Mouse (Mus musculus) spleen, adult 2 months (tissue): ENCODE data around the gene Itgax.

Experiments used
- CTCF ChIP-seq: fragments of 200-500 bp; IDR thresholded peaks from 2 replicates; pipeline ENCODE4 v1.5.1; 2011; ENCODE audit warnings: mild to moderate bottlenecking, inconsistent platforms; ENCODE audit not compliant: insufficient read depth, insufficient read length, insufficient replicate concordance; ENCODE audit errors: extremely low read depth
- POLR2A ChIP-seq: fragments of 200-500 bp; IDR thresholded peaks from 2 replicates; pipeline ENCODE4 v1.6.1; 2011; ENCODE audit warnings: low read depth, low read length, inconsistent platforms

GRCm38 (mm10) chr7:128119726-128120490, 9.4 kb upstream of the Itgax start:
- TF ChIP-seq CTCF (no peak), POLR2A (no peak)
